Mouse (Mus musculus) bone marrow macrophage, adult 2 months (primary cell): ENCODE measurements around the gene Mrgprf. TPM values are rescaled to one million over a fixed set of nuclear protein-coding genes. Genes with fewer than 3 reads are reported as not detected.
A peak's percentile ranks its signal among the peaks of the same experiment; 100 is the strongest.

Source experiments
- H3K27ac ChIP-seq: 2 replicates; pipeline ENCODE4 v1.5.1; 2012; ENCODE audit warnings: low read depth, low read length; ENCODE audit not compliant: insufficient read depth
- H3K4me1 ChIP-seq: 2 replicates; pipeline ENCODE4 v1.6.1; 2012; ENCODE audit warnings: low read length; ENCODE audit not compliant: control insufficient read depth, insufficient read depth
- H3K4me3 ChIP-seq: 2 replicates; pipeline ENCODE4 v1.5.1; 2012; ENCODE audit warnings: mild to moderate bottlenecking, low read length, moderate library complexity; ENCODE audit not compliant: insufficient read depth
- CTCF ChIP-seq: IDR thresholded peaks from 2 replicates; pipeline ENCODE4 v1.5.1; 2012; ENCODE audit warnings: low read depth, mild to moderate bottlenecking, low read length, moderate library complexity
- POLR2A ChIP-seq: IDR thresholded peaks from 2 replicates; pipeline ENCODE4 v1.6.1; 2012; ENCODE audit warnings: mild to moderate bottlenecking, low read depth, low read length, borderline replicate concordance
- polyA plus RNA-seq: library from polyadenylated mRNA; stranded (reverse); fragments of >200 nt; gene quantifications from 2 replicates; pipeline ENCODE4 v1.2.4, GENCODE M21; 2012; ENCODE audit not compliant: missing spikeins, insufficient read depth, insufficient read length

Mrgprf gene
- polyA plus RNA-seq, 1 experiment: not detected

GRCm38 (mm10) chr7:145283041-145283440 is 17.6 kb upstream of the Mrgprf start:
- peaks cover 26% of the 10 kb centered on the region for H3K4me1 ChIP-seq
- peak overlapping the region; percentile 62 for H3K4me3 ChIP-seq
- TF ChIP-seq CTCF: no peak
- no peak for TF ChIP-seq POLR2A
- peak overlapping the region; percentile 77 for H3K27ac ChIP-seq

GRCm38 (mm10) chr7:145283487-145284187 is 17.0 kb upstream of the Mrgprf start, which contains the start of gene Tpcn2:
Gene Tpcn2, minus strand, starts transcription at chr7:145284011.
- peak within 1 kb of the TSS; percentile 62 for H3K4me3 ChIP-seq
- peaks cover 26% of the 10 kb centered on the region for H3K4me1 ChIP-seq
- TF ChIP-seq CTCF: no peak
- TF ChIP-seq POLR2A: no peak
- peak within 1 kb of the TSS; percentile 87 for H3K27ac ChIP-seq

- TF ChIP-seq CTCF: no peak
- TF ChIP-seq POLR2A: no peak
- H3K4me3 ChIP-seq: peak overlapping the region; percentile 62
- peak overlapping the region; percentile 87 for H3K27ac ChIP-seq
- H3K4me1 ChIP-seq: peaks cover 26% of the 10 kb centered on the region
Observed at GRCm38 (mm10) chr7:145284293-145284692, 16.3 kb upstream of the Mrgprf start.

GRCm38 (mm10) chr7:145285476-145285875 is 15.2 kb upstream of the Mrgprf start:
- Histone ChIP-seq H3K4me1 (peaks cover 26% of the 10 kb centered on the region), H3K4me3 (no peak overlapping the region), H3K27ac (no peak overlapping the region)
- TF ChIP-seq POLR2A: no peak
- TF ChIP-seq CTCF: no peak

GRCm38 (mm10) chr7:145287410-145287809 is 13.2 kb upstream of the Mrgprf start:
- H3K4me3 ChIP-seq: no peak overlapping the region
- H3K4me1 ChIP-seq: peaks cover 11% of the 10 kb centered on the region
- no peak overlapping the region for H3K27ac ChIP-seq
- TF ChIP-seq POLR2A: no peak
- TF ChIP-seq CTCF: no peak

- peak; percentile 45; the same call in 1 of the 2 replicates for TF ChIP-seq CTCF
- TF ChIP-seq POLR2A: no peak
- peaks cover 23% of the 10 kb centered on the region for H3K4me1 ChIP-seq
- H3K4me3 ChIP-seq: no peak overlapping the region
- H3K27ac ChIP-seq: no peak overlapping the region
Observed at GRCm38 (mm10) chr7:145289302-145289701, 11.3 kb upstream of the Mrgprf start.

- no peak for TF ChIP-seq POLR2A
- TF ChIP-seq CTCF: no peak
- Histone ChIP-seq H3K4me3 (no peak overlapping the region), H3K4me1 (peaks cover 15% of the 10 kb centered on the region), H3K27ac (no peak overlapping the region)
Observed at GRCm38 (mm10) chr7:145291847-145292246, 8.8 kb upstream of the Mrgprf start.

- TF ChIP-seq CTCF (no peak), POLR2A (no peak)
- H3K4me3 ChIP-seq: no peak overlapping the region
- peak overlapping the region; percentile 7; the same call in 1 of the 2 replicates for H3K27ac ChIP-seq
- peaks cover 15% of the 10 kb centered on the region for H3K4me1 ChIP-seq
Observed at GRCm38 (mm10) chr7:145292726-145293125, 7.9 kb upstream of the Mrgprf start.

- Histone ChIP-seq H3K27ac (peak overlapping the region; percentile 92), H3K4me3 (no peak overlapping the region), H3K4me1 (peaks cover 15% of the 10 kb centered on the region)
- no peak for TF ChIP-seq CTCF
- no peak for TF ChIP-seq POLR2A
Observed at GRCm38 (mm10) chr7:145293859-145294258, 6.8 kb upstream of the Mrgprf start.

GRCm38 (mm10) chr7:145298666-145299490 is 1.8 kb upstream of the Mrgprf start:
- TF ChIP-seq CTCF: no peak; the same call in 1 of the 2 replicates
- no peak for TF ChIP-seq POLR2A
- peaks cover 4% of the 10 kb centered on the region for H3K4me1 ChIP-seq
- no peak overlapping the region for H3K27ac ChIP-seq
- H3K4me3 ChIP-seq: no peak overlapping the region
